Mouse (Mus musculus): ENCODE data around the gene Lig3.

The Lig3 gene

GRCm38 (mm10) chr11:82780983-82781903, at the start of gene Lig3:
Gene Lig3 (plus strand): TSS chr11:82781108.
- in situ Hi-C loops (cut with MboI; ENCODE audit: unreplicated experiment in 2 of 2) = no loop called here

- in situ Hi-C loops (cut with MboI; ENCODE audit: unreplicated experiment in 2 of 2) = loop anchor here (25.0 kb wide), 2 partner anchors 747 to 1097 kb away; no protein-coding TSS in a partner anchor
Observed at GRCm38 (mm10) chr11:82734227-82734626, 46.7 kb upstream of the Lig3 start.

GRCm38 (mm10) chr11:82739006-82739405, 41.9 kb upstream of the Lig3 start:
- in situ Hi-C loops (cut with MboI; ENCODE audit: unreplicated experiment in 2 of 2) = loop anchor here (5.0 to 25.0 kb wide), 3 partner anchors 507 to 1102 kb away; no protein-coding TSS in a partner anchor

GRCm38 (mm10) chr11:82746138-82746537, 34.8 kb upstream of the Lig3 start:
- in situ Hi-C loops (cut with MboI; ENCODE audit: unreplicated experiment in 2 of 2) = loop anchor here (5.0 to 25.0 kb wide), 6 partner anchors 71 to 1109 kb away; partner anchors contain the start of gene Ccl7 (in 1 of the 2)

- in situ Hi-C loops (cut with MboI; ENCODE audit: unreplicated experiment in 2 of 2) = loop anchor here (5.0 to 25.0 kb wide), 6 partner anchors 70 to 1110 kb away; partner anchors contain the start of gene Ccl7 (in 1 of the 2)
Observed at GRCm38 (mm10) chr11:82746857-82747366, 34.0 kb upstream of the Lig3 start.

DNA sequence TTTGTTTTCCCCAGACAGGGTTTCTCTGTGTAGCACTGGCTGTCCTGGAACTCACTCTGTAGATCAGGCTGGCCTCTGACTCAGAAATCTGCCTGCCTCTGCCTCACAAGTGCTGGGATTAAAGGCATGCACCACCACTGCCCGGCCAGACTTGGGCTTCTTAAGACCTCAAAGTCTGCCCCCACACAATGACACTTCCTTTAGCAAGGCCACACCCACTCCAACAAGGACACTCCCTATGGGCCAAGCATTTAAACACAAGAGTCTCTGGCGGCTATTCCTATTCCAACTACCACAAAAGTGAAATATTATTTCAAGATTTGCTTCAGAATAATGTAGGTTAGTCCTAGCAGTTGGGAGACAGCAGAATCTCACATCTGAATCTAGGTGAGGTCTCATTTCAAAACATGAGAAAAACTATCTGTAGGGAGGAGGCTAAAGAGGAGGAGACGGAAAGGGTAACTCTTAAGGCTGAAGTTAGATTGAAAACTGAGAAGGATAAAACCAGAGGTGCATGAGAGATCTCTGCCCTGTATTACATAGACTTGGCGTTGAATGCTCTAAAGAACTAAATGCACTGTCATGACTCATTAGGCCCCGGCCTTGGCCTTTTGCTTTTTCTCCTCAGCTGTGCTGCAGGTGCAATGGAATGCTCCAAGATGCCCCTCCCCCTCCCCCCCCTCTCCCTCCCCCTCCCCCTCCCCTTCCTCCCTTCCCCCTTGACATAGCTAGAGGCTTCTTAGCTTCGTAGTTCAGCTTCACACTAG, 28.4 kb upstream of the Lig3 start:
- in situ Hi-C loops (cut with MboI; ENCODE audit: unreplicated experiment in 2 of 2) = loop anchor here in 1 of 2 experiments (25.0 kb wide), 1 partner anchor 460 kb away; no protein-coding TSS in a partner anchor

- in situ Hi-C loops (cut with MboI; ENCODE audit: unreplicated experiment in 2 of 2) = loop anchor here in 1 of 2 experiments (25.0 kb wide), 1 partner anchor 456 kb away; no protein-coding TSS in a partner anchor
Observed at GRCm38 (mm10) chr11:82755919-82756318, 25.0 kb upstream of the Lig3 start.

DNA sequence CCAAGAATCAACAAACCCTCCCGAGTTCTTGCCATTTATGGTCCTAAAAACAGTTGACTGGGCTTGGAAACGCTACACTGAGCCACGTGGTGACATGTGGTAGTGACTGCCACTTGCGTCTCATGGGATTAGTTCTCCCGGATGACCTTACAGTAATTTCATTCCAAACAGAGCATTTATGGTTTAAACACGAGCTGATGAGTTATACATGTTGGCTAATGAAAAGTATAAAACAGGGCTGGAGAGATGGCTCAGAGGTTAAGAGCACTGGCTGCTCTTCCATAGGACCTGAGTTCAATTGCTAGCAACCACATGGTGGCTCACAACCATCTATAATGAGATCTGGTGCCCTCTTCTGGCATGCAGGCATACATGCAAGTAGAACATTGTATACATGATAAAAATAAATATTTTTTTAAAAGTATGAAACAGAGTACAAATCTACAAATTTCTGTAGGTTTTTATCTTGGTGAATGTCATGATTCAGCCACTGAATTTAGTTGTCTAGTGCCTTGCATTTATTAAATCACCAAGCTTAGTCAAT, 18.6 kb upstream of the Lig3 start:
- in situ Hi-C loops (cut with MboI; ENCODE audit: unreplicated experiment in 2 of 2) = loop anchor here in 1 of 2 experiments (25.0 kb wide), 1 partner anchor 450 kb away; no protein-coding TSS in a partner anchor

- in situ Hi-C loops (cut with MboI; ENCODE audit: unreplicated experiment in 2 of 2) = loop anchor here in 1 of 2 experiments (25.0 kb wide), 1 partner anchor 449 kb away; no protein-coding TSS in a partner anchor
Observed at GRCm38 (mm10) chr11:82763261-82763660, 17.6 kb upstream of the Lig3 start.

DNA sequence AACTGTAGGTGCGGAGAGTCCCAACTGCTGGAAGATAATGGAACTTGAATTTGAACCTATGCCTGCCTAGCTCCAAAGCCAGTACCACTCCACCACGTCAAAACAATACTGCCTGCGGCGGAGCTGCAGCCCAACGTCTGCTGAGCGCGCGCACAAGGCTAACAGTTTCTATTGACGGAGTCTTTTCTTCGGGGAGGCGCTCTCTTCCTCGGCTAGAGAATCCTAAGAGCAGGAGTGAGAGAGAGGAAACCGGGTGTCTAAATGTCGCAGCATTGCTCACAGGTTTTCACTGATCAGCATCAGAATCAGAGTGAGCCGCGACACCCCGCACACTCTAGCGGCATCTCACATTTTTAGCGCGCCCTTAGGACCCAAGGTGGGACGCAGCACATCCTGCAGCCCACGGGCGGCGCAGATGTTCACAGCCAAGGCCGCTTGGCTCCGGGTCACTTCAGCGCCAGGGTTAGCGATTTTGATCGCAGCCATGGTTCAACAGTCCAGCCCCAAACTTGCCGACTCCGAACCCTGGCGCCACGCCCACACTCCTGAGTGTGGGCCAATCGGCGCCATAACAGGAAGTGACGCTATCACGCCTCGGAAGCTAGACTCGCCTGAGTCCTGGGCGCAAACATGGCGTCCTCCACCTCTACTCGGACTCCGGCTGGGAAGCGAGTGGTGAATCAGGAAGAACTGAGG, 17.0 kb upstream of the Lig3 start, which contains the start of the genes Cct6b and Zfp830:
TSS of gene Cct6b (minus strand) at position 580 of the 696 bp plus-strand sequence.
TSS of gene Zfp830 (plus strand) at position 604 of the 696 bp plus-strand sequence.
- in situ Hi-C loops (cut with MboI; ENCODE audit: unreplicated experiment in 2 of 2) = loop anchor here in 1 of 2 experiments (25.0 kb wide), 1 partner anchor 448 kb away; no protein-coding TSS in a partner anchor

DNA sequence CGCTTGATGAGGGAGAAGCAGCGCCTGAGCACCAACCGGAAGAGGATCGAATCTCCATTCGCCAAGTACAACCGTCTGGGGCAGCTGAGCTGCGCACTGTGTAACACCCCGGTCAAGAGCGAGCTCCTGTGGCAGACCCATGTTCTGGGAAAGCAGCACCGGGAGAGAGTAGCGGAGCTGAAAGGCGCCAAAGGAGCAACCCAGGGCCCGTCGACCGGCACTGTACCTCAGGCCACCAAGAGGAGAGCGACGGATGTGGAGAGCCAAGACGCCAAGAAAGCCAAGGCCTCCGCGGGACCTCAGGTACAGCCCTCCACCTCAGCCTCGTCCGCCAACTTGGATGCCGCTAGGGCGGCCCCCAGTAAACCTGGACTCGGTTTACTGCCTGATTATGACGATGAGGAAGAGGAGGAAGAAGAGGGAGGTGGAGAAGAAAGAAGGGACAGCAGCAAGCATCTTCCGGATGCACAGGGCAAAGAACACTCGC, 16.4 kb upstream of the Lig3 start:
- in situ Hi-C loops (cut with MboI; ENCODE audit: unreplicated experiment in 2 of 2) = loop anchor here in 1 of 2 experiments (25.0 kb wide), 1 partner anchor 448 kb away; no protein-coding TSS in a partner anchor

DNA sequence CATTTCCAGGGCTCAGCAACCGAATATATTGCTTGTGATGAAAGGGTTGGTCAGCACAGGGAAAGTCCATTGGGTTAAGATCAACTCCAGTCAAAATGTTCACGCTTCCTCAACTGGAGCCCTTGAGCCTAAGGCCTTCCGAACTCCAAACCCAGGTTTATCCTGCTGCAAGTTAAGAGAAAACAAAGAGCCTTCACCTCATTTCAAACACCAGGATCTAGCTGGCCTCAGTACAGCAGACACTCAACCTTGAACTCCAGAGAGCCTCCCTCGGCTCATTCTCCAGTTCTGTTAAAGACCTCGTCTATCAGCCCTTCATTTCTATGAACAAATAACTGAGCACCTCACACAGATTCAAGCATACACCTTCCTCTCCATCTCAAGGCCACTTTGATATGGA, 774 bp upstream of the Lig3 start:
- in situ Hi-C loops (cut with MboI; ENCODE audit: unreplicated experiment in 2 of 2) = no loop called here

DNA sequence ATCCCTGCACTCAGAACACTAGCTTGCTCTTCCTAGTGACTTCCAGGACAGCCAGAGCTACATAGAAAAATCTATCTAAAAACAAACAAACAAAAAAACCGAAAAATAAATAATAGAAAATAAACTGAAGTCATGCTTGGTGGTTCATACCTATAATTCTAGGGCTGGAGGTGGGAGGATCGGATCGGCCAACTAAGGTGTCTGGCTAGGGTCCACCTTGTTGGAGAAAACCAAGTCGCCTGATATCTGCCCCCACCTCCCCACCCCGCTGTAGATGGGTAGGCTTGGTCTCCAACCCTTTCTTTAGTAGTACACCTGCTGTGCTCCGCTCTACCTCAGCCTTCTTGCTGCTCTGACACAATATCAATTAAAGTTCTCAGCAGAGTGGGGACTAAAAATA, 1.3 kb downstream of the Lig3 start:
- in situ Hi-C loops (cut with MboI; ENCODE audit: unreplicated experiment in 2 of 2) = no loop called here

- in situ Hi-C loops (cut with MboI; ENCODE audit: unreplicated experiment in 2 of 2) = no loop called here
Observed at GRCm38 (mm10) chr11:82783453-82783852, 2.5 kb downstream of the Lig3 start.

DNA sequence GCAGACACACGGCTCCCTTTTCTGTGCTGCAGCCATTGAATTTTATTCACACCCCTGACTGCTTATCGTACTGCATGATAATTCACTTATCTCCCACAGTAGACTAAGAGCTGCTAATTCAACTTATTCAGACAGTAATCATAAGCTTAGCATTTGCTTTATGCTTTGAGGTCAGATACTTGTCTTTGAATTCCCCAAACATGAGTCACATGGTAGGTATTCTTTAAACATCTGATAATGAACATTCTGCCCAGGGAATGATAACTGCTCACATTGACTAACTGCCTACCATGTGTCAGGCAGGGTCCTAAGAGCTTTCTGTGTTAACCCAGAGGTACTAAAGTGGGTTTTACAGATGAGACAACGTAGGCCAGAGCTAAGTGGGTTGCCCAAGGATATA, 25.7 kb downstream of the Lig3 start:
- in situ Hi-C loops (cut with MboI; ENCODE audit: unreplicated experiment in 2 of 2) = no loop called here

GRCm38 (mm10) chr11:82807370-82807769, 26.5 kb downstream of the Lig3 start:
- in situ Hi-C loops (cut with MboI; ENCODE audit: unreplicated experiment in 2 of 2) = no loop called here

GRCm38 (mm10) chr11:82808485-82808884, 27.6 kb downstream of the Lig3 start:
- in situ Hi-C loops (cut with MboI; ENCODE audit: unreplicated experiment in 2 of 2) = no loop called here

GRCm38 (mm10) chr11:82819350-82819749, 38.4 kb downstream of the Lig3 start:
- in situ Hi-C loops (cut with MboI; ENCODE audit: unreplicated experiment in 2 of 2) = loop anchor here (5.0 to 10.0 kb wide), 4 partner anchors 68 to 585 kb away; no protein-coding TSS in a partner anchor

All from v-Abl transformed pro-B cells (cell line).